15 mouse cellular contexts compared by ENCODE assay signal in the genomic region with DNA sequence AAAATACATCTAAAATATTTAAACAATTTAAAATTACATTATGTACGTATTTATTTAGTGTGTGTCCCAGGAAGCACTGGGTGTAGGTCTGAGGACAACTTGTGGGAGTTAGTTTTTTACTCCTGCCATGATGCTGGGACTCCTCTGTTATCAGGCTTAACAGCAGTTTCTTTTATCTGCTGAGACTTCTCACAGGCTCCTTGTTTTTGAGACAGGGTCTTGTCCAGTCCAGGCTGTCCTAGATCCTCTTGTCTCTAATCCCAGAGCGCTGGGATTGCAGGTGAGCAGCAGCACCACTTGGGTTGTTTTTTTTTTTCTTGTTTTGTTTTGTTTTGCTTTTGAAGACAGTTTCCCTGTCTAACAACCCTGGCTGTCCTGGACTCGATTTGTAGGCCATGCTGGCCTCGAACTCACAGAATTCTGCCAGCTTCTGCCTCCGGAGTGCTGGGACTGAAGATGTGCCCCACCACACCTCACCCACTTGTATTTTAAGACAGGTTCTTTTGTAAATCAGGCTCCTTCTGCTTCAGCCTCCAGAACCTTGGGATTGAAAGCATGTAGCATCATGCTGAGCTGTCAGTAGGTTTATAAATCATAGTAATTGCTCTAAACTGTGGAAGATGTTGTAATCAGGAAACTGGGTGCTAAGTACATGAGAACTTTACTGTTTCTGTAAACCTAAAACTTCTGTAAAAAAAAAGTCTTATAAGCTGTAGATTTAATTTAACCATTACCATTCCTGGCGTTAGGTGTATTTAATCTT. TPM values are rescaled to one million over a fixed set of nuclear protein-coding genes. Genes with fewer than 3 reads are reported as not detected.
DNase-seq lines count a peak whose midpoint lies in the region; ATAC-seq and TF ChIP-seq lines count a peak whose summit lies in the region.
"Had no signal": no experiment of that assay in that cellular context is flagged by ENCODE, and none has a peak within 500 bp of the region (broad histone marks: within the 10 kb centered on the region; RNA-seq: fewer than 3 reads in every experiment).

No protein-coding gene starts in this region.

- no peak overlapping the region for H3K4me3 ChIP-seq in lung, postnatal 0 days (ENCODE audit: low read depth, low read length)
- H3K4me3 ChIP-seq in limb, embryonic 13.5 days = no peak overlapping the region

- DNase-seq in lung, postnatal 0 days (ENCODE audit: low spot score) = peak; percentile 38
- DNase-seq in lung, adult 18-20 months = no peak
- peak; percentile 46 for DNase-seq in c-Kit-positive CD71-positive TER-119-negative erythroid progenitor cells, embryonic 14.5 days (ENCODE audit: low read depth)
- no peak for DNase-seq in urinary bladder, postnatal 36 days (ENCODE audit: low spot score in 2 of 2)
- DNase-seq in left cerebral cortex, adult 9 months (ENCODE audit: low spot score in 2 of 2) = no peak
- no peak for DNase-seq in neural tube, embryonic 10.5 days (ENCODE audit: extremely low spot score, low spot score)
- DNase-seq: cerebellum, adult 9-11 months; gastrocnemius, postnatal 25 days; kidney, adult 18-20 months had no signal

- H3K36me3 ChIP-seq in lung, postnatal 0 days (ENCODE audit: insufficient read depth, low read length) = no peaks in the 10 kb centered on the region
- H3K36me3 ChIP-seq in limb, embryonic 13.5 days = peaks cover 6% of the 10 kb centered on the region

- ATAC-seq in lung, postnatal 0 days = no peak
- no peak for ATAC-seq in limb, embryonic 13.5 days (ENCODE audit: low FRiP score, low read depth)
- ATAC-seq in megakaryocyte-erythroid progenitor cell, adult 5-6 weeks (replicated peaks; ENCODE audit: low FRiP score, low TSS enrichment, poor library complexity, severe bottlenecking) = peak; percentile 21; the same call in 1 of the 2 replicates

- H3K27ac ChIP-seq in lung, postnatal 0 days (ENCODE audit: low read length) = peak overlapping the region; percentile 98
- H3K27ac ChIP-seq in limb, embryonic 13.5 days = 0 out of 2 replicates have a peak overlapping the region, but pooled peaks have one; percentile 96

- no peak for TF ChIP-seq CTCF in lung, postnatal 0 days (IDR thresholded peaks at IDR 0.05)

- 0 out of 2 replicates have a peak, but pooled peaks cover 3% of the 10 kb centered on the region for H3K4me1 ChIP-seq in lung, postnatal 0 days (ENCODE audit: insufficient read depth, low read depth, low read length)
- H3K4me1 ChIP-seq in limb, embryonic 13.5 days = peaks cover 14% of the 10 kb centered on the region

- no peak overlapping the region for H3K9ac ChIP-seq in lung, postnatal 0 days (replicated peaks; ENCODE audit: low read depth)
- H3K9ac ChIP-seq in limb, embryonic 13.5 days = 0 out of 2 replicates have a peak overlapping the region, but pooled peaks have one; percentile 19

- H3K9me3 ChIP-seq in lung, postnatal 0 days (ENCODE audit: low read length) = no peaks in the 10 kb centered on the region
- H3K9me3 ChIP-seq in limb, embryonic 13.5 days = no peaks in the 10 kb centered on the region
- H3K9me3 ChIP-seq: forebrain, embryonic 15.5 days; hindbrain, embryonic 10.5 days had no signal

- no peak for TF ChIP-seq EP300 in lung, postnatal 0 days (IDR thresholded peaks at IDR 0.05)

- no peak overlapping the region for H3K4me2 ChIP-seq in lung, postnatal 0 days (replicated peaks; ENCODE audit: low read depth, low read length)
- no peak overlapping the region for H3K4me2 ChIP-seq in limb, embryonic 13.5 days (replicated peaks)

- 81% methylated on average over 6 of the region's 6 CpGs for WGBS in lung, postnatal 0 days
- 60% methylated on average over 6 of the region's 6 CpGs for WGBS in limb, embryonic 13.5 days

- H3K27me3 ChIP-seq in lung, postnatal 0 days (replicated peaks; ENCODE audit: insufficient read depth, low read length) = no peaks in the 10 kb centered on the region
- H3K27me3 ChIP-seq in limb, embryonic 13.5 days = no peaks in the 10 kb centered on the region
- H3K27me3 ChIP-seq: forebrain, embryonic 15.5 days had no signal

RNA-seq across cellular contexts. Expression of gene Ube2r2, which starts 1.8 kb away (rescaled TPM):
- 77.9 and 81.6 TPM in 2 replicates for polyA plus RNA-seq in lung, postnatal 0 days (2015; fragmentation: Nextera tagmentation; extraction: Ambion mirVana)
- polyA plus RNA-seq in limb, embryonic 13.5 days (2015; fragmentation: Nextera tagmentation; extraction: Ambion mirVana) = 94.5 and 98.1 TPM in 2 replicates
- total RNA-seq in megakaryocyte-erythroid progenitor cell, adult 5-6 weeks (2014; fragmentation: Nextera tagmentation) = 86.7 and 101 TPM in 2 replicates
- 36.5 and 46.2 TPM in 2 replicates for total RNA-seq in megakaryocyte-erythroid progenitor cell, adult 5-6 weeks (2017)

RNA-seq across cellular contexts. Expression of gene Nol6, which starts 9.5 kb away (rescaled TPM):
- 5.3 and 6.9 TPM in 2 replicates for polyA plus RNA-seq in lung, postnatal 0 days (2015; fragmentation: Nextera tagmentation; extraction: Ambion mirVana)
- 26.0 and 28.9 TPM in 2 replicates for polyA plus RNA-seq in limb, embryonic 13.5 days (2015; fragmentation: Nextera tagmentation; extraction: Ambion mirVana)
- total RNA-seq in megakaryocyte-erythroid progenitor cell, adult 5-6 weeks (2014; fragmentation: Nextera tagmentation) = 44.6 and 49.1 TPM in 2 replicates
- total RNA-seq in megakaryocyte-erythroid progenitor cell, adult 5-6 weeks (2017) = 24.8 and 26.9 TPM in 2 replicates

RNA-seq across cellular contexts. Expression of gene Aqp3, which starts 35.7 kb away (rescaled TPM):
- 8.7 and 15.3 TPM in 2 replicates for polyA plus RNA-seq in lung, postnatal 0 days (2015; fragmentation: Nextera tagmentation; extraction: Ambion mirVana)
- polyA plus RNA-seq in limb, embryonic 13.5 days (2015; fragmentation: Nextera tagmentation; extraction: Ambion mirVana) = 6.7 and 7.7 TPM in 2 replicates
- 1.1 TPM in 1 of 2 replicates, not detected in the other for total RNA-seq in megakaryocyte-erythroid progenitor cell, adult 5-6 weeks (2014; fragmentation: Nextera tagmentation)
- total RNA-seq in megakaryocyte-erythroid progenitor cell, adult 5-6 weeks (2017) = 1.2 TPM in 1 of 2 replicates, not detected in the other
- total RNA-seq: gastrocnemius, postnatal 25 days; layer of hippocampus, adult 2 months; liver, adult 2 months had no signal
- polyA plus RNA-seq: liver, adult 2 months had no signal

Comparison
In these comparisons a context has a peak if more than half of its experiments do, and no peak if none do; other contexts are left out.
1. DNase-seq: peak in lung, postnatal 0 days (single experiment) and c-Kit-positive CD71-positive TER-119-negative erythroid progenitor cells, embryonic 14.5 days (single experiment); none in lung, adult 18-20 months (0 of 2), urinary bladder, postnatal 36 days (0 of 2), left cerebral cortex, adult 9 months (0 of 2) and neural tube, embryonic 10.5 days (single experiment).